ENCODE assay signal across 11 mouse cellular contexts in the genomic region with DNA sequence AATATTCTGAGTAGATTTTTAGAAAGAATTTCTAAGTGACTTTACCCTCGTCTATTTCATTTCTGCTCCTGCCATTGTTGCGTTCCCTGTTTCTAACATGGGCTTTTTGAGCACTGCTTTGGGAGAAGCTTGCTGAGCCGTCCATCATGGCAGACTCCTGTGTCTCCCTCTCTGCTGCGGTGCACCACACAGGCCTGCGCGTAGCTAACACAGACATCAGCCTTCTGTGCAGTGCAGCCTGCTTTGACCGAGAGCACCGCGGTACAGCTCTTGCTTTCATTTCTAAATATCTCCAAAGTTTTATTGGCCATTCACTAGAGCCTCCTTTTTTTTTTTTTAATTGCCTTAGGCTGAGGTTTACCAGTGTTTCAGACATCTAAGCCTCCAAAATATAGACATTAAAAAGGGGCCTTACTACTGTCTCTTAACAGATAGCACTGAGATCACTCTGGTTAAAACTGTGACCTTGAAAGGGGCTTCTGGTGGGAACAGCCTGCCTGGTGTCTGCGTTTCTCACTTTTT.
A peak's percentile ranks its signal among the peaks of the same experiment; 100 is the strongest.
DNase-seq lines count a peak whose midpoint lies in the region; ATAC-seq lines count a peak whose summit lies in the region.
"Had no signal": no experiment of that assay in that cellular context is flagged by ENCODE, and none has a peak within 500 bp of the region (broad histone marks: within the 10 kb centered on the region; RNA-seq: fewer than 3 reads in every experiment).

No protein-coding gene starts in this region.

- 47% methylated on average over 10 of the region's 10 CpGs for WGBS in heart, embryonic 13.5 days
- 46% methylated on average over 10 of the region's 10 CpGs for WGBS in intestine, embryonic 15.5 days
- WGBS in neural tube, embryonic 12.5 days, result 39% methylated on average over 10 of the region's 10 CpGs

- H3K4me1 ChIP-seq in heart, embryonic 13.5 days, result peaks cover 56% of the 10 kb centered on the region
- H3K4me1 ChIP-seq in megakaryocyte, embryonic 14.5 days, result peaks cover 40% of the 10 kb centered on the region
- H3K4me1 ChIP-seq in intestine, embryonic 15.5 days (replicated peaks), result peaks cover 12% of the 10 kb centered on the region
- H3K4me1 ChIP-seq in neural tube, embryonic 12.5 days, result peaks cover 36% of the 10 kb centered on the region

- H3K4me3 ChIP-seq in heart, embryonic 13.5 days, result no peak overlapping the region
- H3K4me3 ChIP-seq in megakaryocyte, embryonic 14.5 days (replicated peaks), result peak overlapping the region; percentile 65
- no peak overlapping the region for H3K4me3 ChIP-seq in intestine, embryonic 15.5 days (replicated peaks)
- H3K4me3 ChIP-seq in neural tube, embryonic 12.5 days, result no peak overlapping the region
- H3K4me3 ChIP-seq: layer of hippocampus, adult 2 months had no signal

- H3K27ac ChIP-seq in heart, embryonic 13.5 days (replicated peaks), result peak overlapping the region; percentile 79
- H3K27ac ChIP-seq in intestine, embryonic 15.5 days, result peak overlapping the region; percentile 54; the same call in 1 of the 2 replicates
- H3K27ac ChIP-seq in neural tube, embryonic 12.5 days, result no peak overlapping the region
- H3K27ac ChIP-seq: layer of hippocampus, adult 2 months had no signal

- no peaks in the 10 kb centered on the region for H3K36me3 ChIP-seq in heart, embryonic 13.5 days
- no peaks in the 10 kb centered on the region for H3K36me3 ChIP-seq in megakaryocyte, embryonic 14.5 days (replicated peaks; ENCODE audit: low read length)
- no peaks in the 10 kb centered on the region for H3K36me3 ChIP-seq in intestine, embryonic 15.5 days
- no peaks in the 10 kb centered on the region for H3K36me3 ChIP-seq in neural tube, embryonic 12.5 days

- DNase-seq in heart, adult 8-10 months (ENCODE audit: low spot score), result no peak
- DNase-seq in urinary bladder, adult 2 months (ENCODE audit: low spot score), result no peak
- no peak for DNase-seq in testis, postnatal 10 days (ENCODE audit: low spot score)
- DNase-seq: cerebellum, adult 11-12 months; gastrocnemius, postnatal 14 days had no signal

- no peaks in the 10 kb centered on the region; the same call in 1 of the 2 replicates for H3K27me3 ChIP-seq in heart, embryonic 13.5 days (replicated peaks)
- peaks cover 9% of the 10 kb centered on the region for H3K27me3 ChIP-seq in megakaryocyte, embryonic 14.5 days (replicated peaks)
- H3K27me3 ChIP-seq in intestine, embryonic 15.5 days (replicated peaks), result no peaks in the 10 kb centered on the region
- no peaks in the 10 kb centered on the region for H3K27me3 ChIP-seq in neural tube, embryonic 12.5 days (replicated peaks)

- H3K4me2 ChIP-seq in heart, embryonic 13.5 days, result peak overlapping the region; percentile 26
- H3K4me2 ChIP-seq in intestine, embryonic 15.5 days (replicated peaks), result 0 out of 2 replicates have a peak overlapping the region, but pooled peaks have one; percentile 3
- H3K4me2 ChIP-seq in neural tube, embryonic 12.5 days (replicated peaks), result peak overlapping the region; percentile 14; the same call in 1 of the 2 replicates

- ATAC-seq in heart, embryonic 13.5 days (ENCODE audit: extremely low read depth, insufficient number of reproducible peaks, low FRiP score, low TSS enrichment), result no peak
- ATAC-seq in megakaryocyte, adult 5-6 weeks (ENCODE audit: poor library complexity, severe bottlenecking), result no peak
- ATAC-seq in intestine, embryonic 15.5 days, result no peak
- ATAC-seq in neural tube, embryonic 12.5 days (ENCODE audit: low FRiP score, low read depth), result no peak

- no peaks in the 10 kb centered on the region for H3K9me3 ChIP-seq in heart, embryonic 13.5 days
- no peaks in the 10 kb centered on the region for H3K9me3 ChIP-seq in megakaryocyte, embryonic 14.5 days
- H3K9me3 ChIP-seq in intestine, embryonic 15.5 days, result no peaks in the 10 kb centered on the region
- H3K9me3 ChIP-seq in neural tube, embryonic 12.5 days, result no peaks in the 10 kb centered on the region

- peak overlapping the region; percentile 59; the same call in 1 of the 2 replicates for H3K9ac ChIP-seq in heart, embryonic 13.5 days
- H3K9ac ChIP-seq in intestine, embryonic 15.5 days, result no peak overlapping the region
- no peak overlapping the region for H3K9ac ChIP-seq in neural tube, embryonic 12.5 days
